Mouse (Mus musculus) stomach, embryonic 14.5 days (tissue): ENCODE results near the gene Lyl1. TPM values are rescaled to one million over a fixed set of nuclear protein-coding genes. Genes with fewer than 3 reads are reported as not detected.

ENCODE experiments used
- ATAC-seq: fragments of 200-750 bp; cut with Nextera tagmentation; 2 replicates; pipeline ENCODE4 v1.8.0; 2017; ENCODE audit warnings: low read depth, moderate TSS enrichment; ENCODE audit not compliant: insufficient number of reproducible peaks, insufficient read depth, low FRiP score
- H3K27ac ChIP-seq: fragments of 300-500 bp; sonication (generic); 2 replicates; pipeline ENCODE4 v1.5.1; 2014; ENCODE audit warnings: mild to moderate bottlenecking, low read length, moderate library complexity, mixed read lengths
- H3K27me3 ChIP-seq: fragments of 300-500 bp; sonication (generic); 2 replicates; pipeline ENCODE4 v1.6.1; 2014; ENCODE audit warnings: low read length, control low read depth, mixed read lengths; ENCODE audit not compliant: control insufficient read depth, insufficient read depth
- H3K36me3 ChIP-seq: fragments of 300-500 bp; sonication (generic); 2 replicates; pipeline ENCODE4 v1.6.1; 2014; ENCODE audit warnings: mild to moderate bottlenecking, control low read depth, low read length, moderate library complexity, mixed read lengths; ENCODE audit not compliant: control insufficient read depth, insufficient read depth
- H3K4me1 ChIP-seq: fragments of 300-500 bp; sonication (generic); 2 replicates; pipeline ENCODE4 v1.6.1; 2014; ENCODE audit warnings: low read length, control low read depth, mixed read lengths; ENCODE audit not compliant: control insufficient read depth, insufficient read depth
- H3K4me2 ChIP-seq: fragments of 300-500 bp; sonication (generic); replicated peaks from 2 replicates; pipeline ENCODE4 v1.6.1; 2014; ENCODE audit warnings: low read depth, low read length, control low read depth
- H3K4me3 ChIP-seq: fragments of 300-500 bp; sonication (generic); 2 replicates; pipeline ENCODE4 v1.5.1; 2014; ENCODE audit warnings: low read depth, low read length, control low read depth
- H3K9ac ChIP-seq: fragments of 300-500 bp; sonication (generic); replicated peaks from 2 replicates; pipeline ENCODE4 v1.6.1; 2014; ENCODE audit warnings: low read depth, mild to moderate bottlenecking, control low read depth, low read length, moderate library complexity, mixed read lengths
- H3K9me3 ChIP-seq: fragments of 300-500 bp; sonication (generic); 2 replicates; pipeline ENCODE4 v1.6.1; 2016; ENCODE audit warnings: low read depth, low read length, control low read depth; ENCODE audit not compliant: control insufficient read depth
- WGBS: fragments of 180-500 bp; shearing (Covaris S2); extraction: QIAGEN DNeasy Blood & Tissue Kit; methylation state at CpG from one replicate; pipeline ENCODE4 v1.1.7; 2014; 5-methylcytosine and 5-hydroxymethylcytosine counted together
- polyA plus RNA-seq: library from polyadenylated mRNA; unstranded; fragments of >200 nt; fragmentation: Nextera tagmentation; extraction: Ambion mirVana; gene quantifications from 2 replicates; pipeline ENCODE4 v1.2.1, GENCODE M21; 2014

Gene Lyl1
- polyA plus RNA-seq, 1 experiment from 2014 or later: 4.6 TPM

DNA sequence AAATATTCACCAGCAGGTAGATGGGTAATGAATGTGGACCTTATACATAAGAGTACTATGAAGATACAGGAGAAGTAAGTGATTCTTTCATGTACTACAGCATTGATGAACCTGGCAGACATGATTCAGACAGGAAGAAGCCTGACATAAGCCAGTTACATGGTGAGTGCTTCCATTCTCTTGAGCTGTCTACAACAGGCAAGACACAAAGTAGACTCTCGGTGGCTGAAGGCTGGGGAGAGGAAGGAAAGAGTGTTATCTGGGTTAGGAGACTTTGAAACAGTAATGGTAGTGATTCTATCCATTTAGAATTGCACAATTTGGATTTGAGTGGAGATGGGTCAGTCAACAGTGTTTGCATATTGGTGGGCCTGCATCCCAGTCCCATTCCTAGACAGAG is 42.3 kb upstream of the Lyl1 start:
- H3K27me3 ChIP-seq: no peaks in the 10 kb centered on the region
- WGBS: 67% methylated on average over 1 of the region's 1 CpGs
- H3K4me3 ChIP-seq: no peak overlapping the region
- peak overlapping the region; percentile 97 for H3K27ac ChIP-seq
- no peaks in the 10 kb centered on the region for H3K36me3 ChIP-seq
- H3K4me2 ChIP-seq: no peak overlapping the region
- H3K9ac ChIP-seq: no peak overlapping the region
- H3K9me3 ChIP-seq: no peaks in the 10 kb centered on the region
- ATAC-seq: no peak
- H3K4me1 ChIP-seq: peaks cover 44% of the 10 kb centered on the region

DNA sequence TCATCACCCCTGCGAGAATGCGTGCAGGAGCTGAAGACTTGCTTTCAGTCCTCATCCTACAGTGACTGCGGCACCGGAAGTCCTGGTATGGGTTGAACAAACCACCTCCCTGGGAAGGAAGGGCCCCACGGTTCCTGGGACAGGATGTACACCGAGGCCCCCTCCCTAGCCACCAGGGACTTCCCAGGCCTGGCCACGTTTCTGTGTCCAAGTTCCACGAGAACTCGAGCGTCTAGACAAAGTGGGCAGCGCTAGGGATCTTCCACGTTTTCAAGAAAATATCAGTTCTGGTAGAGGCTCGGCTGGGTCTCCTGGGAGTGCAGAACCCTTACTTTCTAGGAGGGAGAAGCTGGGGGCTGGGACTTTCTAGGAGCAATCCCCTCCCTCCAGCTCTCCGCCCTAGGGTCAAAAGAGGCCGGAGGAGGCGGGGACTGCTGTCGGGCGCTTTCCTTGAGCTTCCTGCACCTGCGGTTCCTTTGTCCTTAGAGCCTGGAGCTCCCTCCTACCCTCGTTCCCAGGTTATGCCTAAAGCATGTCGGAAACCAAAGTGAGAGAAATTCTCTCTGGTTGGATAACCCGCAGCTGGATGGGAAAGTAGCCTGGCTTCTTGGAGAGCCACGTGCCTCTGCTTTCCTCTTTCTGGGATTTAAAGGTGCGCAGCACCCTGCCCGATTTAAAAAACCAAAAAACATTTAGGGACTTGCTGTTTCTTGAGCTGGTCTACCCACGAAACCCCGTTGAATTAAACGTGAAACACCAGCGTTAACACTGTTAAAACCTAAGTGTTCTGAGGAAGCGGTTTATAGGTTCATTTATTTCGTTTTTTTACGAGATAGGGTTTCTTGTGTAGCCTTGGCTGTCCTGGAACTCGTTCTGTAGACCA is 41.1 kb upstream of the Lyl1 start:
- Histone ChIP-seq H3K4me1 (peaks cover 37% of the 10 kb centered on the region), H3K4me2 (peak overlapping the region; percentile 66), H3K27ac (peak overlapping the region; percentile 97), H3K9me3 (no peaks in the 10 kb centered on the region), H3K27me3 (no peaks in the 10 kb centered on the region), H3K4me3 (peak overlapping the region; percentile 98), H3K9ac (peak overlapping the region; percentile 92), H3K36me3 (no peaks in the 10 kb centered on the region)
- WGBS: 2% methylated on average over 33 of the region's 33 CpGs
- ATAC-seq: no peak

DNA sequence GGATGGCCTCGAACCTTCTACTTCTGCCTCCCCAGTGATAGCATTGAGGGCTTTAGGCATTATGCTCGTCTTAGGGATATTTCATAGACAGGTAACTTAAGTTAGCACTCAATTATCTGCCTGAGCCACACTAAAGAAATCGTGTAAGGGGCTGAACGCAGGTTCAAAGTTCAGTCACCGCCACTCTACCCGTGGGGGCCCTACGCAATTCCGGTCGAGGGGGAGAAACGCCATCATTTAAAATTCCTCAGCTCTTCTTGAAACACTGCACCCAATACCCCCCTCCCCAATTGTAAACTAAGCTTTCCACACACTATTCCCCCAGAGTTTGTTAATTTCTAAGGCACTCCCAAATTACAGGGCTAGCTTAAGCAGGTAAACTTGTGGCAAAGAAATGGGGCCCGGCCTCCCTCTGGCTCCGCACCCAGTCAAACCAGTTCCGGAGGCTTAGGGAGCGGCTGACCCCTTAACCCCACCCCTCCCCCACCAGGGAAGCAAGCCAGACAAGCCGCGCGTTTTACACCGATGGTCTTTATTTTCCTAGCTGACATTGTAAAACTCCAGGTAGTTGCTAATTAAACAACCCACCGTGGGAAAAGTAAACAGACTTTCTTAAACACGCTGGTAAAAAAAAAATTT is 40.3 kb upstream of the Lyl1 start:
- peak overlapping the region; percentile 66 for H3K4me2 ChIP-seq
- no peak for ATAC-seq
- WGBS: under 1% methylated on average over 20 of the region's 20 CpGs
- H3K4me3 ChIP-seq: peak overlapping the region; percentile 98
- peak overlapping the region; percentile 97 for H3K27ac ChIP-seq
- no peaks in the 10 kb centered on the region for H3K9me3 ChIP-seq
- peak overlapping the region; percentile 92 for H3K9ac ChIP-seq
- H3K4me1 ChIP-seq: peaks cover 36% of the 10 kb centered on the region
- H3K27me3 ChIP-seq: no peaks in the 10 kb centered on the region
- H3K36me3 ChIP-seq: no peaks in the 10 kb centered on the region

DNA sequence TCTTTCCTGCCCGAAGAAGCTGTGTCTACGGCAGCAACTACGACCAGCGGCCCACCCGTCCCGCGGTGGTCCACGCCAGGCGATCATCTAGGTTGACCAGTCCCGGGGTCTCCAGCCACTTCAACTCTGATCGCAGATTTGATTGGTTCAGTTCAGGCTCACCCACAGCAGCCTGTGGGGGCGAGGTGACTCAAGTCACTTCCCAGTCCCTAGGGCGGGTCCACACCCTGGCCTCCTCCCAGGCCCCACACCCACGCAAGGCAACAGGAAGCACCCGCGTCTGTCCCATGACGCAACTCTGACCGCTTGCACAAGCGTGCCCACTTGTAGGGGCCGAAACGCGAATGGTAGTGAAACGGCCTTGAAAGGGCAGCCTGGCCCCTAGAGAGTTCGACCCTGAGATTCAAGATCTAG is 39.8 kb upstream of the Lyl1 start:
- Histone ChIP-seq H3K4me1 (peaks cover 33% of the 10 kb centered on the region), H3K27ac (peak overlapping the region; percentile 97), H3K9me3 (no peaks in the 10 kb centered on the region), H3K4me2 (peak overlapping the region; percentile 66), H3K9ac (peak overlapping the region; percentile 92), H3K27me3 (no peaks in the 10 kb centered on the region), H3K36me3 (no peaks in the 10 kb centered on the region), H3K4me3 (peak overlapping the region; percentile 98)
- WGBS: 2% methylated on average over 24 of the region's 24 CpGs
- ATAC-seq: peak; percentile 26; the same call in 1 of the 2 replicates

DNA sequence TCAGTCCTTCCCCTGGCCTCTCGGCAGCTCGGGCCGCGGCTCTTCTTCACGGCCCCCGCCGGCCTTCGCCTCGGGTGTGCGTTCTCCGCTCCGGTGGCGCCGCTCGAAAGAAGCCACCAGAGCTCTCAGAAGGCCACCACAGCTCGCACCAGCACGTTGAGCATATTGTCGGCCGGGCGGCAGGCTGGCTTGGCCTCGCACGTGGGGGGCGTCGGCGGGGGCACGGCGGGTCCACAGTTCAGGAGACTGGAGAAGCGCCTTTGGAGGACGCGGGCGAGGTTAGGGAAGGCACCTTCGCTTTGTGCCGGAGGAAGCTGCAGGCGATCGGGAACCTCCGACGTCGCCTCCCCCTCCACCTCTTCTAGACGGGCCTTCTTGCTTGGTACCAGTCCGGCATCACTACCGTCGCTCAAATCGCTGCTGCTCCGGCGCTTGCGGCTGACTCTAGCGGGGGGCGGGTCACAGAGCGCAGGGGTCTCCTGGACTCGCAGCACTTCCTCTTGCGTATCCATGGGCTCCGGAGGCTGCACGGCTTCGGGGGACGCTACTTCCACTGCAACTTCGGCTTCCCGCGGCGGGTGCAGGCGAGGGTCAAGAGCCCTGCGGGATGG is 39.2 kb upstream of the Lyl1 start:
- Histone ChIP-seq H3K27ac (peak overlapping the region; percentile 97), H3K4me1 (peaks cover 29% of the 10 kb centered on the region), H3K4me3 (peak overlapping the region; percentile 98), H3K9ac (peak overlapping the region; percentile 92), H3K4me2 (peak overlapping the region; percentile 66), H3K36me3 (no peaks in the 10 kb centered on the region), H3K9me3 (no peaks in the 10 kb centered on the region), H3K27me3 (no peaks in the 10 kb centered on the region)
- no peak for ATAC-seq
- under 1% methylated on average over 61 of the region's 61 CpGs for WGBS

DNA sequence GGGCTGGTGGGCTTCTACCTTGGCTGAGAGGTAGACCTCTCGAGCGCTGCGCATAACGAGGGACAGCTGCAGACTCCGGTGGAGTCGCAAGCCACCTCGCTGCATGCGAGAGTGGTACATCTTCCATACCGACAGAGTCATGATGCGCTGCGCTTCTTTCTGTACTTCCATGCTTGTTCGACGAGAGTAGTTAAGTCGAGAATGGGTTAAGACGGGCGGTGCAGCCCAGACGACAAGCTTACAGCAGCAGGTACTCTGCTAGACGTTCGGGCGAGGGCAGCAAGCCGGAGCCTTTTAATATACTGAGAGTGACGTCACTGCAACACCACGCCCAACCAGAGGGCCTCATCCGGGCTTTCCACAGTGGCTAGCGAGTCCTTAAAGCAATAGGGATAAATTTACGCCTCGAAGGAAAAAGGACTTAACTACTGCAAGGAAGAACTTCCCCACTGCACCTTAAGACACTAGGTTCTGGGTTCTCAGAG is 38.6 kb upstream of the Lyl1 start, which contains the start of gene Ier2:
TSS of gene Ier2 (minus strand) at position 272 of the 485 bp plus-strand sequence.
- ATAC-seq: peak; percentile 82

DNA sequence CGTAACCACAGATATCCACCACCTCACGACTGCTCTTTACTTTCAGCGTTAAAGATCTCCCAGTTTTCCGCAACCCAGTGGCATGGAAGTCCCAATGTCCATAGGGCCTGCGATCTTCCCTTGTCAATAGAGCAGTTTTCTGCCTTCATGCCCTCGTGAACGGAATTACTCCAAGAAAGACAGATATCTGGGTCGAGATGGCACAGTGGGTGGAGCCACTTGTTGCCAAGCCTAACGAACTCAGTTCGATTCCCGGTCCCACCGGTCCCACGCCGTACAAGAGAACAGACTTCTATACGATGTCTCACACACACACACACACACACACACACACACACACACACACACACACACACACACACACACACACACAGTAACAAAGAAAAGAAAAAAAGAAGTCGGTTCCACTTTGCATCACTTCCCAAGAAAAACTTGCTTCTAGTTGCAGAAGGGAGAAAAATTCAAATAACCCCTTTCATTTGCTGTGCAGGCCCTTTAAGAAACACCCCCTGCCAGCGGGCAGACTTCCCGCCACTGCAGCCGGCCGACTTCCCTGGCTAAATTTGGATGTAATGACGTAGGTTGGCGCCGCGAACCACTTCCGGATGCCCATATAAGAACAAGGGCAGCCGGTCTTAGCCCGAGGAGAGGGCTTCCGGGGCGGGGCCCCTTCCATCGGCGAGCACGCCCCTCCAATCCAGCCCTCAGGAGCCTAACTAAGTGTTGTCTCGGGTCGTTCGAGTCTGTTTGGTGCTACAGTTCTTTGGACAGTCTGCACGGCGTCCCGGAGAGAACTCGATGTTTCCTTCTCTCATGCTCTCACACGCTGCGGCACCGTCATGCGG is 37.6 kb upstream of the Lyl1 start:
- Histone ChIP-seq H3K27ac (peak overlapping the region; percentile 97), H3K36me3 (no peaks in the 10 kb centered on the region; the same call in 1 of the 2 replicates), H3K4me2 (peak overlapping the region; percentile 66), H3K9ac (peak overlapping the region; percentile 92), H3K9me3 (no peaks in the 10 kb centered on the region), H3K27me3 (no peaks in the 10 kb centered on the region), H3K4me1 (peaks cover 27% of the 10 kb centered on the region), H3K4me3 (peak overlapping the region; percentile 98)
- WGBS: 3% methylated on average over 43 of the region's 43 CpGs
- peak; percentile 84 for ATAC-seq

More for the DNA sequence above, 38.6 kb upstream of the Lyl1 start, which contains the start of gene Ier2:
- H3K36me3 ChIP-seq: no peaks in the 10 kb centered on the region
- H3K4me3 ChIP-seq: peak within 1 kb of the TSS; percentile 98
- H3K4me2 ChIP-seq: peak within 1 kb of the TSS; percentile 66
- peak within 1 kb of the TSS; percentile 92 for H3K9ac ChIP-seq
- H3K27ac ChIP-seq: peak within 1 kb of the TSS; percentile 97
- H3K27me3 ChIP-seq: no peaks in the 10 kb centered on the region
- peaks cover 29% of the 10 kb centered on the region for H3K4me1 ChIP-seq
- no peaks in the 10 kb centered on the region for H3K9me3 ChIP-seq
- WGBS: under 1% methylated on average over 27 of the region's 27 CpGs
